ENCODE assay signal across 8 mouse cellular contexts in genomic region chr2:14073362-14074220, GRCm38 (mm10). TPM values are rescaled to one million over a fixed set of nuclear protein-coding genes. Genes with fewer than 3 reads are reported as not detected.
DNase-seq lines count a peak whose midpoint lies in the region; ATAC-seq and TF ChIP-seq lines count a peak whose summit lies in the region.

Stam (plus strand) TSS chr2:14074098.

- no peaks in the 10 kb centered on the region for H3K9me3 ChIP-seq in kidney, embryonic 14.5 days (ENCODE audit: control insufficient read depth, low read length)
- H3K9me3 ChIP-seq in limb, embryonic 15.5 days = no peaks in the 10 kb centered on the region

- peak; percentile 93 for DNase-seq in A20 (ENCODE audit: low read depth, low spot score)
- DNase-seq in heart, adult 9 months (ENCODE audit: low spot score in 2 of 2) = peak; percentile 88 to 93
- DNase-seq in monocyte, adult 2 months (ENCODE audit: low read depth in 1 of 2, low spot score in 2 of 2) = peak; percentile 58 to 79
- DNase-seq in spleen, postnatal 36 days (ENCODE audit: low spot score in 2 of 2) = peak; percentile 81 to 84

- peak; percentile 98 for ATAC-seq in kidney, embryonic 14.5 days (ENCODE audit: low FRiP score, low TSS enrichment)
- ATAC-seq in limb, embryonic 15.5 days (ENCODE audit: insufficient number of reproducible peaks, low FRiP score, low TSS enrichment, low read depth) = peak; percentile 94

- peak within 1 kb of the TSS; percentile 71 for H3K4me2 ChIP-seq in kidney, embryonic 14.5 days (replicated peaks; ENCODE audit: low read depth, low read length)
- H3K4me2 ChIP-seq in limb, embryonic 15.5 days = peak within 1 kb of the TSS; percentile 59

- H3K9ac ChIP-seq in kidney, embryonic 14.5 days (ENCODE audit: low read depth, low read length) = peak within 1 kb of the TSS; percentile 91
- H3K9ac ChIP-seq in limb, embryonic 15.5 days = peak within 1 kb of the TSS; percentile 83

- WGBS in kidney, embryonic 14.5 days = under 1% methylated on average over 50 of the region's 50 CpGs
- under 1% methylated on average over 47 of the region's 50 CpGs for WGBS in limb, embryonic 15.5 days

- no peak for TF ChIP-seq CTCF in bone marrow macrophage, adult 2 months (IDR thresholded peaks at IDR 0.05; ENCODE audit: low read depth, low read length)
- no peak for TF ChIP-seq CTCF in embryonic fibroblast, embryonic 13.5 days (IDR thresholded peaks at IDR 0.05; ENCODE audit: borderline replicate concordance, insufficient read depth, low read length)

- peak within 1 kb of the TSS; percentile 97 for H3K27ac ChIP-seq in bone marrow macrophage, adult 2 months (ENCODE audit: insufficient read depth, low read depth, low read length)
- peak within 1 kb of the TSS; percentile 98 for H3K27ac ChIP-seq in embryonic fibroblast, embryonic 13.5 days (ENCODE audit: insufficient read depth, low read length)
- H3K27ac ChIP-seq in kidney, embryonic 14.5 days (ENCODE audit: low read depth, low read length) = peak within 1 kb of the TSS; percentile 97
- H3K27ac ChIP-seq in limb, embryonic 15.5 days = peak within 1 kb of the TSS; percentile 97

- no peaks in the 10 kb centered on the region for H3K36me3 ChIP-seq in kidney, embryonic 14.5 days (ENCODE audit: control insufficient read depth, insufficient read depth, low read length)
- no peaks in the 10 kb centered on the region for H3K36me3 ChIP-seq in limb, embryonic 15.5 days

- H3K4me1 ChIP-seq in bone marrow macrophage, adult 2 months (ENCODE audit: control insufficient read depth, insufficient read depth, low read length) = peaks cover 2% of the 10 kb centered on the region; the same call in 1 of the 2 replicates
- H3K4me1 ChIP-seq in embryonic fibroblast, embryonic 13.5 days (ENCODE audit: control insufficient read depth, insufficient read depth, low read length) = peaks cover 4% of the 10 kb centered on the region; the same call in 1 of the 2 replicates
- peaks cover 12% of the 10 kb centered on the region; the same call in 1 of the 2 replicates for H3K4me1 ChIP-seq in kidney, embryonic 14.5 days (ENCODE audit: control insufficient read depth, insufficient read depth, low read length)
- peaks cover 14% of the 10 kb centered on the region for H3K4me1 ChIP-seq in limb, embryonic 15.5 days

- H3K27me3 ChIP-seq in kidney, embryonic 14.5 days (ENCODE audit: control insufficient read depth, insufficient read depth, low read length) = no peaks in the 10 kb centered on the region
- no peaks in the 10 kb centered on the region for H3K27me3 ChIP-seq in limb, embryonic 15.5 days

- peak within 1 kb of the TSS; percentile 74 for H3K4me3 ChIP-seq in bone marrow macrophage, adult 2 months (ENCODE audit: insufficient read depth, low read length)
- peak within 1 kb of the TSS; percentile 99 for H3K4me3 ChIP-seq in embryonic fibroblast, embryonic 13.5 days (ENCODE audit: insufficient read depth, low read length)
- peak within 1 kb of the TSS; percentile 91 for H3K4me3 ChIP-seq in kidney, embryonic 14.5 days (ENCODE audit: low read length)
- H3K4me3 ChIP-seq in limb, embryonic 15.5 days = peak within 1 kb of the TSS; percentile 83

- TF ChIP-seq POLR2A in bone marrow macrophage, adult 2 months (IDR thresholded peaks at IDR 0.05; ENCODE audit: borderline replicate concordance, low read depth, low read length) = no peak
- peak; percentile 88 for TF ChIP-seq POLR2A in embryonic fibroblast, embryonic 13.5 days (IDR thresholded peaks at IDR 0.05; ENCODE audit: low read depth, low read length)

RNA-seq across cellular contexts. Expression of gene Stam, which starts in this region (rescaled TPM):
- polyA plus RNA-seq in bone marrow macrophage, adult 2 months (2012; ENCODE audit: insufficient read depth, insufficient read length, missing spikeins) = 31.6 and 38.4 TPM in 2 replicates
- polyA plus RNA-seq in embryonic fibroblast, embryonic 13.5 days (2011; ENCODE audit: insufficient read length, low read depth, missing spikeins) = 80.4 and 89.7 TPM in 2 replicates
- 61.4 and 64.7 TPM in 2 replicates for polyA plus RNA-seq in kidney, embryonic 14.5 days (2014; fragmentation: Nextera tagmentation; extraction: Ambion mirVana)
- polyA plus RNA-seq in limb, embryonic 15.5 days (2015; fragmentation: Nextera tagmentation; extraction: Ambion mirVana) = 67.6 and 69.9 TPM in 2 replicates

Comparison
In these comparisons a context has a peak if more than half of its experiments do, and no peak if none do; other contexts are left out.
1. Peak in every context shown above with its lines: DNase-seq, ATAC-seq, H3K4me3 ChIP-seq and H3K27ac ChIP-seq.